Mouse (Mus musculus) cerebellum, adult 2 months (tissue): ENCODE results near the gene Fhit.

Source experiments
- CTCF ChIP-seq: fragments of 200-500 bp; IDR thresholded peaks from 2 replicates; pipeline ENCODE4 v1.5.1; 2011; ENCODE audit warnings: low read depth, mild to moderate bottlenecking, control low read depth, low read length, moderate library complexity, borderline replicate concordance; ENCODE audit not compliant: insufficient read depth
- POLR2A ChIP-seq: fragments of 200-500 bp; IDR thresholded peaks from 2 replicates; pipeline ENCODE4 v1.6.1; 2011; ENCODE audit warnings: low read length, control low read depth, borderline replicate concordance; ENCODE audit not compliant: insufficient read depth

DNA sequence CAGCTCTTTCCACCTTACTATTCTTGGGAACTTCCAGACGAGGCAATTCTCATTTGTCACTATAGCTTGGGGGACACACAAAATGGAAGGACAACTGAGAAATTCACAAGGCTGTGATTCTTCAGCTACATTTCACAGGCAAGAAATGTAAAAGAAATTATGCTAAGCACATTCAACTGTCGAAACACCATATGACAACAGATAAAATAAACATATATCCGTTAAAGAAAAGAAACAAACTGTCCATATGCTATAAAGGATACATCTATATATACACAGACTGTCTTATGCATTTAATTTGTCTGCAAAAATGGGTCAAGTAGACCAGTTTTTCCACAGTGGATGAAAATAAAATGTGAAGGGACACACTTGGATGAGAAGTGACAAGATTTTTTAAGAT, 76.2 kb downstream of the Fhit start:
- no peak for TF ChIP-seq CTCF
- TF ChIP-seq POLR2A, result no peak
